Mouse (Mus musculus) neural tube, embryonic 14.5 days (tissue): ENCODE data around the gene Tmem175. TPM values are rescaled to one million over a fixed set of nuclear protein-coding genes. Genes with fewer than 3 reads are reported as not detected.
A peak's percentile ranks its signal among the peaks of the same experiment; 100 is the strongest.

Experiments used
- ATAC-seq: fragments of 200-750 bp; cut with Nextera tagmentation; 2 replicates; pipeline ENCODE4 v1.8.0; 2017; ENCODE audit warnings: low read depth, mild to moderate bottlenecking, moderate TSS enrichment, moderate library complexity
- H3K27ac ChIP-seq: fragments of 300-500 bp; sonication (generic); 2 replicates; pipeline ENCODE4 v1.5.1; 2014; ENCODE audit warnings: low read depth, mild to moderate bottlenecking, control low read depth, low read length, moderate library complexity, mixed read lengths
- H3K27me3 ChIP-seq: fragments of 300-500 bp; sonication (generic); 2 replicates; pipeline ENCODE4 v1.6.1; 2014; ENCODE audit warnings: low read length; ENCODE audit not compliant: control insufficient read depth, insufficient read depth
- H3K36me3 ChIP-seq: fragments of 300-500 bp; sonication (generic); 2 replicates; pipeline ENCODE4 v1.6.1; 2014; ENCODE audit warnings: low read length, mixed read lengths; ENCODE audit not compliant: control insufficient read depth, insufficient read depth
- H3K4me1 ChIP-seq: fragments of 300-500 bp; sonication (generic); 2 replicates; pipeline ENCODE4 v1.6.1; 2014; ENCODE audit warnings: low read length; ENCODE audit not compliant: control insufficient read depth, insufficient read depth
- H3K4me2 ChIP-seq: fragments of 300-500 bp; sonication (generic); 2 replicates; pipeline ENCODE4 v1.6.1; 2014; ENCODE audit warnings: mild to moderate bottlenecking, low read depth, low read length, control low read depth
- H3K4me3 ChIP-seq: fragments of 300-500 bp; sonication (generic); 2 replicates; pipeline ENCODE4 v1.5.1; 2014; ENCODE audit warnings: low read depth, low read length, control low read depth, mixed read lengths
- H3K9ac ChIP-seq: fragments of 300-500 bp; sonication (generic); replicated peaks from 2 replicates; pipeline ENCODE4 v1.6.1; 2014; ENCODE audit warnings: low read depth, mild to moderate bottlenecking, control low read depth, low read length, mixed read lengths
- H3K9me3 ChIP-seq: fragments of 300-500 bp; sonication (generic); 2 replicates; pipeline ENCODE4 v1.6.1; 2016; ENCODE audit warnings: low read length; ENCODE audit not compliant: control insufficient read depth
- WGBS: fragments of 180-500 bp; shearing (Covaris S2); extraction: QIAGEN DNeasy Blood & Tissue Kit; methylation state at CpG from one replicate; pipeline ENCODE4 v1.1.7; 2014; 5-methylcytosine and 5-hydroxymethylcytosine counted together
- polyA plus RNA-seq: library from polyadenylated mRNA; unstranded; fragments of >200 nt; fragmentation: Nextera tagmentation; extraction: Ambion mirVana; gene quantifications from 2 replicates; pipeline ENCODE4 v1.2.1, GENCODE M21; 2014

Gene Tmem175
- polyA plus RNA-seq, 1 experiment from 2014 or later, result 29.4 TPM

DNA sequence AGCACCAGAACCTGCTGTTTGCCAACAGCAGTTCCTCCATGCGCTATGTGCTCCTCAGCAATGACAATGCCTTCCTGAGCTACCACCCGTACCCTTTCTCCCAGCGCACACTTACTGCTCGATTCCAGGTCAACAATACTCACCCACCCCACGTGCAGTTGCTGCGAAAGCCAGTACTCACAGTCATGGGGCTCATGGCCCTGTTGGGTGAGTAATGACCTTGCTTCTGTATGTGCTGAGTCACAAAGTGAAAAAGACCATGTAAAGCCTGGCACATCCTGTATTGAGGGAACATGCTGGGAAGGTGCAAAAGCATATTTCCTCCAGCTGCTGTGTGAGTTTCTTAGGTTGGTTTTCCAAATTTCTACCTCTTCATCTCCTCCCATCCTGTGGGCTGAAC is 51.3 kb downstream of the Tmem175 start:
- H3K9me3 ChIP-seq, result no peaks in the 10 kb centered on the region
- no peak overlapping the region for H3K9ac ChIP-seq
- no peaks in the 10 kb centered on the region for H3K27me3 ChIP-seq
- ATAC-seq, result no peak
- WGBS, result 90% methylated on average over 6 of the region's 6 CpGs
- no peaks in the 10 kb centered on the region for H3K36me3 ChIP-seq
- H3K4me1 ChIP-seq, result peaks cover 3% of the 10 kb centered on the region; the same call in 1 of the 2 replicates
- H3K4me3 ChIP-seq, result no peak overlapping the region
- no peak overlapping the region for H3K4me2 ChIP-seq
- H3K27ac ChIP-seq, result no peak overlapping the region

DNA sequence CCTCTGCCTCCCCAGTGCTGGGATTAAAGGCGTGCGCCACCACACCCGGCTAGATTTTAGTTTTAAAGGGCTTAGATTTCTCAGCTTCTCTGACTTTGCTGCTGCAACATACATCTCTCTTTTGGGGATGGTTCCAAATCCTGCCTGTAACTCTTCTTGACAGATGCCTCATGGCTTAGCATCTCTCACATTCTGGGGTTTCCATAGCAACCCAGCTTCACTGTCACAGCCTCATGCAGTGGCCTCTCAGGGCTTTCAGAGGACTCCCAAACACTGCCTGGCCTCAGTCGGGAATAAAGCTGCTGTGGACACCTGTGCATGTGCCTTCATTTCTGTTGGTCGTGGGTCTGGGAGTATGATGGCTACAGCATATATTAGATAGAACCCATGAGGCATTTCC is 59.5 kb downstream of the Tmem175 start:
- no peaks in the 10 kb centered on the region for H3K36me3 ChIP-seq
- H3K27ac ChIP-seq, result no peak overlapping the region
- no peak overlapping the region for H3K9ac ChIP-seq
- WGBS, result 59% methylated on average over 5 of the region's 5 CpGs
- H3K4me3 ChIP-seq, result no peak overlapping the region
- peaks cover 6% of the 10 kb centered on the region; the same call in 1 of the 2 replicates for H3K27me3 ChIP-seq
- H3K4me1 ChIP-seq, result no peaks in the 10 kb centered on the region
- no peaks in the 10 kb centered on the region for H3K9me3 ChIP-seq
- ATAC-seq, result no peak
- H3K4me2 ChIP-seq, result no peak overlapping the region

DNA sequence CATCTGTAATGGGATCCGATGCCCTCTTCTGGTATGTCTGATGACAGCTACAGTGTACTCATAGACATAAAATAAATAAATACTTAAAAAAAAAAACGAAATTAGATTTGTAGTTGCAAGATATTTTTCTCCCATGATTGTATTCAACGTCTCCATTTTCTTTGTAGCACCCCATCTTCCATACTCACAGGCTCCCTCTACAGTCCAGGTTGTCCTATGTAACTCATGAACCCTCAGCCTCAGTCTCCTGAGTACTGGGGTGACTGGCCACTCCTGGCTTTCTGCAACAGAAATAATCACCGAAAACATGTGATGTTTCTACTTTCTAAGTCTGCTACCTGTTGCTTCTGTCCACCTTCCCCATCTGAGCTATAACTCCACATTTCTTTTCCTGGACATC is 61.6 kb downstream of the Tmem175 start:
- Histone ChIP-seq H3K4me3 (no peak overlapping the region), H3K27ac (no peak overlapping the region), H3K27me3 (peaks cover 6% of the 10 kb centered on the region; the same call in 1 of the 2 replicates), H3K9ac (no peak overlapping the region), H3K36me3 (no peaks in the 10 kb centered on the region), H3K4me2 (no peak overlapping the region), H3K9me3 (no peaks in the 10 kb centered on the region), H3K4me1 (0 out of 2 replicates have a peak, but pooled peaks cover 4% of the 10 kb centered on the region)
- 79% methylated on average over 4 of the region's 4 CpGs for WGBS
- no peak for ATAC-seq

DNA sequence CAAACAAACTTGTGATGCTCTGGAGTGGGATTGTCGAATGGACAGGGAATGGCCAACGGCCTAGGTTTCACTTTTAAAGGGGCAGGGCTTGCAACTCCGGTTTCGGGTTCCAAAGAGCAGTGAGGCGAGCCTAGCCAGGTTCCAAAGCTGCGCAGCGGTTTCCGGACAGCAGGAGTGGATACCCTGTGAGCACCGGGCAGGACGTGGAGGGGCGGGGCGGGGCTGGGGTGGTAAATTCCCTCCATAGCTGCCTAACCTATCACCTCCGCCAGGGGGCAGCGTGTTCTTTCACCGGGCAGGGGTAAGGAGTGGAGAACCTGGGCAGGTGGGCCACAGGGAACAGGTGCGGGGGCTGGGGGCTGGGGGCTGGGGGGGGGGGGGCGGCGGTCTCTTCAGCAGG is 62.7 kb downstream of the Tmem175 start, which contains the start of gene Fgfrl1:
Gene Fgfrl1 (plus strand): TSS at position 112 of the 400 bp plus-strand sequence.
- peak within 1 kb of the TSS; percentile 24; the same call in 1 of the 2 replicates for H3K4me2 ChIP-seq
- 2% methylated on average over 16 of the region's 18 CpGs for WGBS
- no peak for ATAC-seq
- H3K9ac ChIP-seq, result no peak within 1 kb of the TSS
- H3K27ac ChIP-seq, result no peak within 1 kb of the TSS
- H3K9me3 ChIP-seq, result no peaks in the 10 kb centered on the region
- H3K4me3 ChIP-seq, result 0 out of 2 replicates have a peak within 1 kb of the TSS, but pooled peaks have one; percentile 9
- peaks cover 6% of the 10 kb centered on the region; the same call in 1 of the 2 replicates for H3K27me3 ChIP-seq
- no peaks in the 10 kb centered on the region for H3K36me3 ChIP-seq
- 0 out of 2 replicates have a peak, but pooled peaks cover 4% of the 10 kb centered on the region for H3K4me1 ChIP-seq

DNA sequence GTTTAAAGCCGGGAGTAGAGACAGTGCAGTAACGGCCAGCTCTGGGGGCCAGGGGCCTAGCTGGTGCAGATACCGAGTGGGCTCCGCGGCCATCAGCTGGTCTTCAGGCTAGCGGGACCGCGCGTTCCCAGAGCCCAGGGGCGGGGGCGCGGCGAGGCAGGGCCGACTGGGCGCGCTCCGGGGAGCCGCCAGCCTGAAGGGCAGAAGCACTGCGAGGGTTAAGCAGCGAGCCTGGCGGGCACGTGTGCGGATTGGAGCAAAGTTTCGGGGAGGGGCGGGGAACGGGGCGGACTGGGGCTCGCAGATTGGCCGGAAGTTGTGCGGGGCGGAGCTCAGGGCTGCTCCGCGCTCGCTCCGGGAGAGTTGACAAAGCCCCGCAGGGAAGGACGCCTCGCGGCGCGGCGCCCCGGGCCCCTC is 64.3 kb downstream of the Tmem175 start:
- under 1% methylated on average over 27 of the region's 43 CpGs for WGBS
- Histone ChIP-seq H3K4me3 (peak overlapping the region; percentile 68), H3K9ac (peak overlapping the region; percentile 42; the same call in 1 of the 2 replicates), H3K27ac (no peak overlapping the region), H3K4me2 (peak overlapping the region; percentile 99), H3K9me3 (no peaks in the 10 kb centered on the region), H3K4me1 (0 out of 2 replicates have a peak, but pooled peaks cover 4% of the 10 kb centered on the region), H3K36me3 (no peaks in the 10 kb centered on the region), H3K27me3 (peaks cover 6% of the 10 kb centered on the region; the same call in 1 of the 2 replicates)
- peak; percentile 95 for ATAC-seq

DNA sequence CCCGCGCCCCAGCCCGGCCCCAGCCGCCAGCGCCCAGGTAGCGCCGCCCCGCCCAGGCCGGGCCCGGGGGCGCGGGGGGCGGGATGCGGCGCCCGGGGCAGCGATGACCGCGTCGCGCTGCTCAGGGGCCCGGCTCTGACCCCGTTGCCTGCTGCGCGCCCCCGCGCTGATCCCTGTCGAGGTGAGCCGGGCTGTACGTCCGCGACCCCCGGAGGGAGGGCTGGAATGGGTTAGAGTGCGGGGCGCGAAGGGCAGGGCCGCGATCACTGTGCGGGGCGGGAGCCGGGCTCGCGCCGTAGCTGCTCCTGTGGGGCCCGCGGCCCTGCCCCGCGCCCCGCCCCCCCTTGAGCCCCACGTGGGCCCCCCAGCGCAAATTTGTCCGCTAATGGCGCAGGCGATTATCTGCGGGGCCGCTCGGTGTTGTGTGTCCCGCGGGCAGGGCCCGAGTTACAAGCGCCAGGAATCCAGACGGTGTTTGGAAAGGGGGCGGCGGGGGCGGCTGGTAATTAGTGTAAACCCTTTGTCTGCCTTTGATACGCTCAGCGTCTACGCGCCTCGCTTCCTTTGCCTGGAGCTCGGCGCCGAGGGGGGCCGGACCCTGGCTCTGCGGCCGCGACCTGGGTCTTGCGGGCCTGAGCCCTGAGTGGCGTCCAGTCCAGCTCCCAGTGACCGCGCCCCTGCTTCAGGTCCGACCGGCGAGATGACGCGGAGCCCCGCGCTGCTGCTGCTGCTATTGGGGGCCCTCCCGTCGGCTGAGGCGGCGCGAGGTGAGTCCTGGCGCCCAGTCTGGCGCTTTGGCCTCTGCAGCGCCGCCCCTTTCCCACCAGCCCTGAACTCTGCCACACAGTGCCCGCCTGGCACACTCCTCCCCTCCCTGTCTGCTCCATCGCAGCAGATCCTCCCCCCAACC is 65.0 kb downstream of the Tmem175 start:
- Histone ChIP-seq H3K4me3 (peak overlapping the region; percentile 68), H3K4me1 (0 out of 2 replicates have a peak, but pooled peaks cover 4% of the 10 kb centered on the region), H3K4me2 (peak overlapping the region; percentile 99), H3K9ac (peak overlapping the region; percentile 42), H3K9me3 (no peaks in the 10 kb centered on the region), H3K27me3 (peaks cover 6% of the 10 kb centered on the region; the same call in 1 of the 2 replicates), H3K36me3 (no peaks in the 10 kb centered on the region), H3K27ac (no peak overlapping the region)
- WGBS, result under 1% methylated on average over 69 of the region's 99 CpGs
- peak; percentile 45 for ATAC-seq

DNA sequence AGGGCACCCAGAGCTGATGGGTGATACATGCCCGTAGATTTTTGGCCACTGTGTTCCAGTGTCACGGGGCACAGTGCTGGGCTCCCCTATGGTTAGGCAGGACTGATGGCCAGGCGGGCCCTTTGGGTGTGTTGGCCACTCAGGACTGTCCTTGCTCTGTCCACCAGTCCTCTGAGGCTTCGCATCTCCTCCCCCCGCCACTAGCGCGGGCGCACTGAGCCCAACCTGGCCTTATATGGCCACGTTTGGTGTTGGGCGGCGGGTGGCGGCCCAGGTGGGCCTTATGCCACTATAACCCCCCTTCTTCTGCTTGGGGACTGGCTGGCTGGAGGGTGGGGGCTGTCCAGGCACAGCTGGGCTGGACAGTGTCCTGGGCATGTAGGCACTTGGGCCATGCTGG is 66.3 kb downstream of the Tmem175 start:
- 0 out of 2 replicates have a peak, but pooled peaks cover 4% of the 10 kb centered on the region for H3K4me1 ChIP-seq
- H3K9me3 ChIP-seq, result no peaks in the 10 kb centered on the region
- H3K36me3 ChIP-seq, result no peaks in the 10 kb centered on the region
- 94% methylated on average over 11 of the region's 12 CpGs for WGBS
- H3K4me3 ChIP-seq, result no peak overlapping the region
- H3K4me2 ChIP-seq, result no peak overlapping the region
- H3K27ac ChIP-seq, result no peak overlapping the region
- peaks cover 6% of the 10 kb centered on the region; the same call in 1 of the 2 replicates for H3K27me3 ChIP-seq
- ATAC-seq, result no peak
- no peak overlapping the region for H3K9ac ChIP-seq

DNA sequence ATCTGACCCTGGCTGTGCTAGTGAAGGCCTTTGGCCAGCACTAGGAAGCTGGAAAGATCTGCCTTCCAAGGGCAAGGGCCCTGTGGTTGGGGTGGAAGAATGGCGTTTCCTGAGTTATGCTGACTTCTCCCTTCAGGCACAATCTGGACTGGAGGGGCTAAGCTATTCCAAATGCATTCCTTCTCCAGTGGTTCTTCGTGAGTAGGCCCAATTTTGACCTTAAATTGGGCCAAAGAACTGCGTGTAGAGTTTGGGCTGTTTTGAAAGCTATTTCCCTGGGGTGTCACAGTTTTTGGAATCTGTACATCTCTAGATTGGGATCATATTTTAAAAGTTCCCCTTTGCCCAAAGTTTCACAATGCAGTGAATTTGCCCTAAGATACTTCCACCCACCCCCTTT is 67.0 kb downstream of the Tmem175 start:
- Histone ChIP-seq H3K27ac (no peak overlapping the region; the same call in 1 of the 2 replicates), H3K4me2 (no peak overlapping the region), H3K9me3 (no peaks in the 10 kb centered on the region), H3K27me3 (peaks cover 6% of the 10 kb centered on the region; the same call in 1 of the 2 replicates), H3K4me1 (0 out of 2 replicates have a peak, but pooled peaks cover 4% of the 10 kb centered on the region), H3K36me3 (no peaks in the 10 kb centered on the region), H3K4me3 (no peak overlapping the region), H3K9ac (no peak overlapping the region)
- WGBS, result 71% methylated on average over 3 of the region's 3 CpGs
- ATAC-seq, result no peak
